Mouse (Mus musculus) limb, embryonic 14.5 days (tissue): ENCODE results near the gene Gcsam. TPM values are rescaled to one million over a fixed set of nuclear protein-coding genes. Genes with fewer than 3 reads are reported as not detected.

ENCODE experiments used
- ATAC-seq: fragments of 200-750 bp; cut with Nextera tagmentation; 2 replicates; pipeline ENCODE4 v1.8.0; 2017; ENCODE audit warnings: low read depth, moderate number of reproducible peaks, moderate TSS enrichment; ENCODE audit not compliant: low FRiP score
- DNase-seq: peaks from one replicate; pipeline ENCODE4 v3.0.0-alpha.2; 2015; ENCODE audit warnings: low spot score
- H3K27ac ChIP-seq: fragments of 300-500 bp; sonication (generic); replicated peaks from 2 replicates; pipeline ENCODE4 v1.5.1; 2014; ENCODE audit warnings: low read depth, mild to moderate bottlenecking, low read length, moderate library complexity, mixed read lengths
- H3K27me3 ChIP-seq: fragments of 300-500 bp; sonication (generic); 2 replicates; pipeline ENCODE4 v1.6.1; 2014; ENCODE audit warnings: low read length, mixed read lengths; ENCODE audit not compliant: control insufficient read depth, insufficient read depth
- H3K36me3 ChIP-seq: fragments of 300-500 bp; sonication (generic); 2 replicates; pipeline ENCODE4 v1.6.1; 2014; ENCODE audit warnings: mild to moderate bottlenecking, low read length, moderate library complexity, mixed read lengths; ENCODE audit not compliant: control insufficient read depth, insufficient read depth
- H3K4me1 ChIP-seq: fragments of 300-500 bp; sonication (generic); 2 replicates; pipeline ENCODE4 v1.6.1; 2014; ENCODE audit warnings: antibody characterized with exemption, low read length, mixed read lengths; ENCODE audit not compliant: control insufficient read depth, insufficient read depth
- H3K4me2 ChIP-seq: fragments of 300-500 bp; sonication (generic); replicated peaks from 2 replicates; pipeline ENCODE4 v1.6.1; 2014; ENCODE audit warnings: low read depth, mild to moderate bottlenecking, low read length, moderate library complexity; ENCODE audit not compliant: severe bottlenecking
- H3K4me3 ChIP-seq: fragments of 300-500 bp; sonication (generic); replicated peaks from 2 replicates; pipeline ENCODE4 v1.5.1; 2014; ENCODE audit warnings: low read length
- H3K9ac ChIP-seq: fragments of 300-500 bp; sonication (generic); 2 replicates; pipeline ENCODE4 v1.6.1; 2014; ENCODE audit warnings: mild to moderate bottlenecking, low read depth, low read length, moderate library complexity; ENCODE audit not compliant: severe bottlenecking
- H3K9me3 ChIP-seq: fragments of 300-500 bp; sonication (generic); 2 replicates; pipeline ENCODE4 v1.6.1; 2016; ENCODE audit warnings: low read length; ENCODE audit not compliant: control insufficient read depth
- POLR2A ChIP-seq: fragments of 200-500 bp; IDR thresholded peaks from 2 replicates; pipeline ENCODE4 v1.8.0; 2012; ENCODE audit warnings: inconsistent platforms, mild to moderate bottlenecking, moderate library complexity, borderline replicate concordance; ENCODE audit not compliant: insufficient read depth, insufficient read length; ENCODE audit errors: extremely low read depth
- WGBS: fragments of 180-500 bp; shearing (Covaris S2); extraction: QIAGEN DNeasy Blood & Tissue Kit; methylation state at CpG from one replicate; pipeline ENCODE4 v1.1.7; 2014; 5-methylcytosine and 5-hydroxymethylcytosine counted together
- polyA plus RNA-seq, 2 experiments: library from polyadenylated mRNA; depleted of rRNA in 1 of 2; stranded (reverse) in 1 of 2; unstranded in 1 of 2; fragments of >200 nt; fragmentation: Nextera tagmentation in 1 of 2; extraction: Ambion mirVana in 1 of 2; gene quantifications; 2 replicates each; pipeline versions ENCODE4 v1.2.1 to v1.2.3; 2012 to 2014

Gcsam gene
- polyA plus RNA-seq (2012; rRNA removed) (0.50 and 0.68 TPM in 2 replicates), polyA plus RNA-seq (2014; fragmentation: Nextera tagmentation; extraction: Ambion mirVana) (1.6 and 1.9 TPM in 2 replicates)

GRCm38 (mm10) chr16:45610267-45610666 lies at the start of gene Gcsam:
Gene Gcsam, plus strand, starts transcription at chr16:45610380.
- Histone ChIP-seq H3K4me2 (no peak within 1 kb of the TSS), H3K9ac (no peak within 1 kb of the TSS), H3K36me3 (no peaks in the 10 kb centered on the region), H3K4me3 (no peak within 1 kb of the TSS), H3K4me1 (no peaks in the 10 kb centered on the region), H3K9me3 (no peaks in the 10 kb centered on the region), H3K27me3 (no peaks in the 10 kb centered on the region), H3K27ac (no peak within 1 kb of the TSS)
- no peak for ATAC-seq
- WGBS: 67% methylated on average over 4 of the region's 4 CpGs
- no peak for TF ChIP-seq POLR2A
- no peak for DNase-seq

GRCm38 (mm10) chr16:45561747-45562146 lies 48.4 kb upstream of the Gcsam start:
- H3K27me3 ChIP-seq: no peaks in the 10 kb centered on the region
- ATAC-seq (no peak), DNase-seq (no peak)
- H3K4me2 ChIP-seq: no peak overlapping the region
- H3K4me1 ChIP-seq: no peaks in the 10 kb centered on the region
- no peak overlapping the region for H3K9ac ChIP-seq
- H3K27ac ChIP-seq: no peak overlapping the region
- no peak overlapping the region for H3K4me3 ChIP-seq
- TF ChIP-seq POLR2A: no peak
- no peaks in the 10 kb centered on the region for H3K36me3 ChIP-seq
- no peaks in the 10 kb centered on the region for H3K9me3 ChIP-seq
- 54% methylated on average over 3 of the region's 3 CpGs for WGBS

GRCm38 (mm10) chr16:45572307-45572706 lies 37.9 kb upstream of the Gcsam start:
- no peak for TF ChIP-seq POLR2A
- Histone ChIP-seq H3K4me1 (no peaks in the 10 kb centered on the region), H3K9ac (no peak overlapping the region), H3K27ac (no peak overlapping the region), H3K4me3 (no peak overlapping the region), H3K9me3 (no peaks in the 10 kb centered on the region), H3K36me3 (no peaks in the 10 kb centered on the region), H3K27me3 (no peaks in the 10 kb centered on the region), H3K4me2 (no peak overlapping the region)
- no peak for ATAC-seq
- 83% methylated on average over 3 of the region's 3 CpGs for WGBS
- no peak for DNase-seq

- no peak overlapping the region for H3K4me2 ChIP-seq
- H3K36me3 ChIP-seq: no peaks in the 10 kb centered on the region
- DNase-seq (no peak), ATAC-seq (no peak)
- H3K9me3 ChIP-seq: no peaks in the 10 kb centered on the region
- no peak overlapping the region for H3K9ac ChIP-seq
- H3K27ac ChIP-seq: no peak overlapping the region
- no peaks in the 10 kb centered on the region for H3K4me1 ChIP-seq
- TF ChIP-seq POLR2A: no peak
- H3K27me3 ChIP-seq: no peaks in the 10 kb centered on the region
- 59% methylated on average over 12 of the region's 12 CpGs for WGBS
- H3K4me3 ChIP-seq: no peak overlapping the region
These were observed 30.3 kb upstream of the Gcsam start for GRCm38 (mm10) chr16:45579883-45580282.

- no peak for DNase-seq
These were observed 27.7 kb upstream of the Gcsam start for GRCm38 (mm10) chr16:45582512-45582911.

GRCm38 (mm10) chr16:45593656-45594055 lies 16.5 kb upstream of the Gcsam start:
- Histone ChIP-seq H3K4me1 (no peaks in the 10 kb centered on the region), H3K27me3 (no peaks in the 10 kb centered on the region), H3K36me3 (no peaks in the 10 kb centered on the region), H3K9me3 (no peaks in the 10 kb centered on the region), H3K4me2 (no peak overlapping the region), H3K4me3 (no peak overlapping the region), H3K27ac (no peak overlapping the region), H3K9ac (no peak overlapping the region)
- WGBS: 62% methylated on average over 1 of the region's 1 CpGs
- TF ChIP-seq POLR2A: no peak
- no peak for DNase-seq
- ATAC-seq: no peak

More at GRCm38 (mm10) chr16:45582512-45582911, 27.7 kb upstream of the Gcsam start:
- Histone ChIP-seq H3K9ac (no peak overlapping the region), H3K4me3 (no peak overlapping the region), H3K4me1 (no peaks in the 10 kb centered on the region), H3K9me3 (no peaks in the 10 kb centered on the region), H3K4me2 (no peak overlapping the region), H3K27ac (no peak overlapping the region), H3K36me3 (no peaks in the 10 kb centered on the region), H3K27me3 (no peaks in the 10 kb centered on the region)
- TF ChIP-seq POLR2A: no peak
- 15% methylated on average over 2 of the region's 2 CpGs for WGBS
- no peak for ATAC-seq
